Mouse (Mus musculus): ENCODE measurements around the gene Cacna2d3.
A peak's percentile ranks its signal among the peaks of the same experiment; 100 is the strongest.

The Cacna2d3 gene

GRCm38 (mm10) chr14:29017883-29018282, 703.8 kb downstream of the Cacna2d3 start, which contains the start of gene Lrtm1:
TSS of gene Lrtm1 (plus strand) at chr14:29018208.
- peak; percentile 67 for DNase-seq (ENCODE audit: low read depth, low spot score)

- DNase-seq (ENCODE audit: low read depth, low spot score), result no peak
These were observed 705.8 kb downstream of the Cacna2d3 start for GRCm38 (mm10) chr14:29015896-29016295.

DNA sequence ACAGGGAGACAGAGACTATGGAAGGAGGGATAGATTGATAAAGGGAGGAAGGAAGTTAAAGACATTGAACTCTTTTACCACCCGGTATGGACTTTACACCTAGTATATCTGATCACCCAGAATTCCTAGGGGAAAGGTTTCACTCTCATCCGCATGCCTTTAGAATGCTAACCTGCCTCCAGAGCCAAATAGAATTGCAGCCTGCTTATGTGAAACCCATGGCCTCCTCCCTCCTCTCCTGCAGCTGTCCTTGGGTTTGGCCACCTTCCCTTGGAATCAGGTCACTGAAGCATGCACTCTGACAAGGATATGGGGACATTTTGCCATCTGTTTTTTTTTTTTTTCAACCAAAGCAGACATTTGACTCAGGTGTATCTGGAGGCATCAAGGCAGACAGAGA, 707.0 kb downstream of the Cacna2d3 start:
- DNase-seq (ENCODE audit: low read depth, low spot score), result peak; percentile 43

GRCm38 (mm10) chr14:29013161-29013560, 708.5 kb downstream of the Cacna2d3 start:
- no peak for DNase-seq (ENCODE audit: low read depth, low spot score)

- DNase-seq (ENCODE audit: low read depth, low spot score), result no peak
These were observed 712.0 kb downstream of the Cacna2d3 start for GRCm38 (mm10) chr14:29009644-29010043.

DNA sequence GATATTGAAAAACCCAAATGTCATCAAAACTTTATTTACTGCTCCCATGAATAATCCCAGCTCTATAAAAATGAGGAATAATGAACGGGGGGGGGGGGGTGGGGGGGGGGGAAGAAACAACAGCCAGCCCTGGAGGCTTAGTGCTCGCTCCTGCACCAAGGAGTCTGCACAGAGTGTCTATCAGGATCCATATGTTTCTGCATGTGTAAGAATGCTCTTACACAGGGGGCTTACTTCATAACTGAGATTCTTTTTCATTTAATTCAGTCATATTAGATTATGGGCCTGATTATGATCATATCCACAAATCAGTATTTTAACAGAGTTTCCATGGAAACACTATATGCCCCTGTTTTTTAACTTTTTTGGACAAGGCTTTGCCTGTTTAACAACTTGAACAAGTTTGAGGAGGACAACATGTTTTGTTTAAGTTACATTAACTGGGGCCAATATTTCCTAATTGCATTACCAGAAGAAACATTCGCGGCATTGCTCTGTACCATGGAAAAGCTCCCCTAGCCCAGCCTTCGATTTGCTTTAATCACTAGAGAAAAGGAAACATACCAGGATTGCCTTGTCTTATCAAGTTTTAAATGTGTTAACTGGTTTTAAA, 716.3 kb downstream of the Cacna2d3 start:
- no peak for DNase-seq (ENCODE audit: low read depth, low spot score)

DNA sequence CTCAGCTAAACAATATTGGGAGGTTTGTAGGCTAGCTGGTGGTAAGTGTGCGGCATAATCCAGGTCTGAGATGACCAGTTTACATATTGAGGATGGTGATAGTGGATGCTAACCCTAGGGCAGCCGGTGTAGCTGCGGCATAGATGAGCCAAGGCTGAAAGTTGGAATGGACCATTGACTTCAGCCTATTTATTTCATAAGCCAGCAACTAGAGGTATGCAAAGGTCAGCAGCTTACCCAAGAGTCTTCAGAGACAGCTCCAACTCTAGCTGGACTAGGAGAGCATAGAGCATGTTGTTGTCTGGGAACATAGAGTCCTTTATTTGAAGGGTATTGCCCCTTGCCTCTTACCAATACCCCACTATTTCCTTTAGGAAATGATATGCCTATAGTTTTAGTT, 725.1 kb downstream of the Cacna2d3 start:
- no peak for DNase-seq (ENCODE audit: low read depth, low spot score)

GRCm38 (mm10) chr14:28988211-28988900, 733.3 kb downstream of the Cacna2d3 start:
- no peak for DNase-seq (ENCODE audit: low read depth, low spot score)

GRCm38 (mm10) chr14:28984276-28984675, 737.4 kb downstream of the Cacna2d3 start:
- DNase-seq (ENCODE audit: low read depth, low spot score), result no peak

DNA sequence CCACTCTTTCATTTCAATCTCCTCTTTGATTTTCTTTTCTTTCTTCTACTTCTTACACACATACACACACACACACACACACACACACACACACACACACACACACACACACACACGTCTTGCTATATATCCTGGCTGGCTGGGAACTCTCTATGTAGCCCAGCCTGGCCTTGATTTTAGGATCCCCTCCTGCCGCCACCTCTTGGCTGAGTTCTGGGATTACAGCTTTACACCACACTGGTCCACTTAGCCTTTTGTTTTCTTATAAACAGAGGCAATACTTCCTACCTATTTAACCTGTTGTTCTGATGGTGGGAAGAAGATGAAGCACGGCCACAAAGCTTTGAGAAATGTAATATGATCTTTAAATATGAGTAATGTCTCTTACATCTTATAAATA, 741.2 kb downstream of the Cacna2d3 start:
- DNase-seq (ENCODE audit: low read depth, low spot score), result no peak

DNA sequence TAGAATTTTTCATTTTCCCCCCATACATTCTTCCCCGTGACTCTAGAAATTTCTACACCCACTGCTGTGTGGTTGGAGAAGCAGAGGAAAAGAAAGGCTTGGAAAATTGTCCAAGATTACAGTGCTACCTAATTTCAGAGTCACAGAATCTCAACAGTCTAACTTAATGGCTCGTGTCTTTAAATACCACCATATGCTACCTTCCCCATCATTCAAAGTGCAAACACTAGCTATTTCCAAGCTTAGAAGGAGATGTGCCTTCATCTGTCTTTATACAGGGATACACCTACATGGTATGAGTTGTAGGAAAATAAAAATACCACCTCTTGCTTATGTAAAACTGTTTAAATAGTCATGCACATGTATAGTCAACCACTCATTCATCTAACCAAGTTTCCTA, 742.4 kb downstream of the Cacna2d3 start:
- no peak for DNase-seq (ENCODE audit: low read depth, low spot score)

DNA sequence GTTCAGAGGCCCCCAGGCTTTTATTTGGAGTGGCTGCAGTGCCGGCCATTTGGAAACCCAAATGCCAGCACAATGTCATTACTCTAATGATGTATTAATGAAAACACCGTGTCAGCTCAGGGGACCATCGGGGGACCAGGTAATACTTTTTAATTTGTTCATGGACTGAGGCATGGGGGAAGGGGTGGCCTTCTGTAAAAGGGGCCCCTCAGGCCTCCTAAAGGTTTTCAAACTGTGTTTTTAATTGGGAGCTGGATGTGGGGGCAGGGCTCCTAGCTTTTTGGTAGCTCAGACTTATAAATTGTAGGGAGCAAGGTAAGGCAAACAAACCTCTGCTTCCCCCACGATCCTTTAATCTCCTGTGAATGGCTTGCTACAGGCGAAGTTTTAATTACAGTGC, 749.0 kb downstream of the Cacna2d3 start:
- no peak for DNase-seq (ENCODE audit: low read depth, low spot score)

DNA sequence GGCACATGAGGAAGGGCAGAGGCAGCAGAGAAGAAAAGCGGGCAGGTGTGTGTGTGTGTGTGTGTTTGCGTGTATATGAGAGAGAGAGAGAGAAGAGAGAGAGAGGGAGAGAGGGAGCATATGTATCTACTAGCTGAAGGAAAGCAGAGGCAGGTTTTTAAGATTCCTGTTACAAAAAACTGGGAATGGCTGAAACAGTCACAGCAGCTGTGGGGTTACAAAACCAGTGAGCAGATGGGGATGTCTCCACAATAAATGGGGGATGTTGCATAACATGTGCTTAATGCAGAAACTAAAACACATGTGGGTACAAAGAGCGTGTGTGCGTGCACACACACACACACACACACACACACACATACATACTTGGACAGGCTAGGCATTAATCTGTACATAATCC, 752.4 kb downstream of the Cacna2d3 start:
- no peak for DNase-seq (ENCODE audit: low read depth, low spot score)

DNA sequence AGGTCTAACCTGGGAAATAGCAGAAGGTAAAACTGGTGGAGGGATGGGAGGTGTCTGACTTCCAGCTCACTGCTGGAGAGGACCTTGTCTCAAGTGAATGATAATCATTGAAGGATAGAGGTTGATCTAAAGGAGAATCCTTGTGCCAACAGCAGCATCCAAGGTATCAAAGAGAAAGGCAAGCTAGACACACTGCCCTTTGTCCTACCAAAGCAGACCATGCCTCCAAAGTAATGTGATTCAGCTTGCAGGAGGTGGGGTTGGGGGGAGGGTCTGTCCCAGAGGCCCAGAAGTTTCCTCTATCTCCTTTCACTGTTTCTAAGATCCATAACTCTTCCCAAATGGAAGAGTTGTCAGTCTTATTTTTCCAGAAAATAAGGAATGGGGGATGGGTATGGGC, 754.8 kb downstream of the Cacna2d3 start:
- DNase-seq (ENCODE audit: low read depth, low spot score), result no peak

DNA sequence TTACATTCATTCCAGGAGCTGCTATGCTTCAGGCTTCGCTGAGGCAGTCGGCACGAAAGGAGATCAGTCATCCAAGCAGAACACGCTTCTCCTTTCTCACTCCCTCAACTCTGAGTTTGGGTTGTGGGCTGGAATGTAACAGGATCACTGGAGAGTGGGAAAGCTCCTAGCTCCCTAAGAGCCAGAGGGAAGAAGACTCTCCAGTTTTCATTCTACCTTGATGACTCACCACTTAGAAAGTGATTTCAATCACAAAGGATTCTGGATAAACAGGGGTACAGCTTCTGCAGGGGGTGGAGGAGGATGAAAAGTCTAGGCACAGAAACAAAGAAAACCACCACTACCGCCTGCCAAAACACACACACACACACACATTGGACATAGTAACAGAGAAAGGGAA, 760.3 kb downstream of the Cacna2d3 start:
- no peak for DNase-seq (ENCODE audit: low read depth, low spot score)

GRCm38 (mm10) chr14:28959042-28959441, 762.6 kb downstream of the Cacna2d3 start:
- DNase-seq (ENCODE audit: low read depth, low spot score), result no peak

DNA sequence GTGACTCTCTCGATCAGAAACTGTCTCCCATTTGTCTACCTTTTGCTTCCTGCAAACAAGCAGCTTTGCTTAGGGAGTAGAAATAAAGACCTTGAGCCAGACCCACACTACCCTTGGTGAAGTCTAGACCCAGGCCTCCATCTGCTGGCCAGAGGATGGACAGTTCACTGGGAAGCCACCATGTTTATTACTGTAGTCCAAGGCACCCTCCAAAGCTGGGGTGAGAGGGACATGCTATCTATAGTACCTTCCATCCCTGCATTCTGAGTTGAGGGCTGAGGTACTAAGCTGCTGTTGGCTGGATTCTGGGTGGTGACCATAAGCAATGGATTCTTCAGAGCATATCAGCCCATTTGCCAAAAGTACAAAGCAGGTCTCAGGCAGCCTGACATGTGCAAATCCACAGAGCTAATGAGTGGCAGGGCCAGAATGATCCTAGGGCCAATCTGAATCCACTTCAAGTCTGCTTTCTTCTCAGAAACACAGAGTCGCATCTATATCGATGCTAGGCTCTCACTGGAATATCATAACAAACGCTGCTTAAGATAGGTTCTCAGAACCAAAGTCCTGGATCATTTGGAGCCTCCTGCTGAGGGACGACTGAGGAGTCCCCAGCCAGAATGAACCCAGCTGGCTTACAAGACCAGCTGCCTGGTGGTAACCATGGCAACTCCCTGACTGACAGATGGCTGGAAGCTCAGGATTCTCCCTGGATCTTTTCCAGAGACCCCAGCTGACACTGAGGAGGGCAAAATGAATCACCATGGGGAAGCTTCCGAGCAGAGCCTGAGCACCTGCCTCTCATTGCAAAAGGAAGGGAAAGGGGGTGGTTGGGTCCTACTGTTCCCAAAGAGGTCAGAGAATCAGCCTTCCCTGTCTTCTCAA, 763.3 kb downstream of the Cacna2d3 start:
- no peak for DNase-seq (ENCODE audit: low read depth, low spot score)

DNA sequence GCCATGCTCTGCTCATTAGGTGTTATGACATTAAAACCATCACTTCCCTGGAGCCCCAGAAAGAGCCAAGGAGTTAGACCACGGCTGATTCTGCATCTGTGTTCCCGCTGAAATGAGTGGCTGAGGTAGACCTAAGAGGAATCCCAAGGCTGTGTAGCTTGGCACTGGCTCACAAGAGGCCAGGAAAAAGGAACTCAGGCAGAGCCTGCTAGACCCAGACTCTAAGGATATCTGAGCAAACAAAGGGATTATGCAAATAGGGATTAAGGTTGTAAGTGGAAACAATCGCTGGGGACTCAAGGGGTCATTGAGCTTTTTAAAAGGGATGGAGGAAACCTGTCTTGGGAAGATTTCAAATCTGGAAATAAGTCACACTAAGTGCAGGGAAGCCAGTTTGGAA, 766.5 kb downstream of the Cacna2d3 start:
- DNase-seq (ENCODE audit: low read depth, low spot score), result no peak

DNA sequence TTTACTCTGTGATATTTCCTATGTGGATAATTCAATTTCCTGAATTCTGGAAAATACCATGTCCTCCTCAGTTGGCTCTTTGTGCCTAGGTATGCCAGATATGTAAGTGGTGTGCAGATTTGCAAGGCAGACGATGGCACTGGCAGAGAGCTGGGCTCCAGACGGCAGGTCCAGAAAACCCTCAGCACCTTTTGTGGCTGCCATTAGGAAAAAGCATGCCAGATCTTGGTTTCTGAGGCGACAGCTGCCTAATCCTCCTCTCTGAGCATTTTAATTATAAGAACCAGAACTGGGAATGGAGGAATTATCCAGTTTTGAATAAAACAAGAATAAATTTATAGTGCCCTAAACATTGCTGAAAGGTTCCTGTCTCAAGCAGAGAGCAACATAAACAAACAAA, 767.1 kb downstream of the Cacna2d3 start:
- DNase-seq (ENCODE audit: low read depth, low spot score), result no peak

DNA sequence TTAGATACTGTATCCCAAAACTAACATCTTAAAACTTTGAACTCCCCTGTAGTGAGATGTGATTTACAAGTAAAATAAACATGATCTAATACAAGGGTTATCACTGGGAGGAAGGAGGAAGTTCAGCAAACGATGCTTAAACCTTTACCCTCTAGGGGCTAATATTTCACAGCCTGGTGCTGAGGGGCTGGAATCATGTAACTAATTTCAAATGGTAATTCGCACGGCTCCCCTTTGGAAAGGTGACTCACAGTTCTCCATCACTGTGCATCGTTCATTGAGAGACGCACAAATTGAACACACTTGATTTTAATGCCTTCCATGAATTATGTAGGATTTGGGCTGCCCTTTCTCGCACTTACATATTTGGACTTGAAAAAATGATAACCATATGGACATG, 767.6 kb downstream of the Cacna2d3 start:
- DNase-seq (ENCODE audit: low read depth, low spot score), result no peak

DNA sequence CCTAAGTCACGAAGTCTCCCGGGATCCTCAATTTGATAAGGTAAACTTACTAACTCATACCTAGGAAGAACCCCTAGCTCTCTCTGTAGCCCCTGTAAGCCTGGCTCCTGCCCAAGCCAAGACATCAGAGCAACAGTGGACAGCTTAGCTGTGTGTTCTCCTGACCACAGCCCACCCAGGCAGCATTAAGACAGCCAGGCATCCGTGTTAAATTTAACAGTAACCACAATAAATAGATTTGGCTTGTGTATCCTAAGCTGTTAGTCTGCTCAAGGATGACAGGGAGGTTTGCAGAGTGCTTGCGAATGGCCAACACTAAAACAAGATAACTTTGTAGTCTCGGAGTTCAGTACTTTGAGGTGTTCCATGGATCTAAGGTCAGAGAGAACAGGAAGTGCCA, 768.3 kb downstream of the Cacna2d3 start:
- no peak for DNase-seq (ENCODE audit: low read depth, low spot score)

DNA sequence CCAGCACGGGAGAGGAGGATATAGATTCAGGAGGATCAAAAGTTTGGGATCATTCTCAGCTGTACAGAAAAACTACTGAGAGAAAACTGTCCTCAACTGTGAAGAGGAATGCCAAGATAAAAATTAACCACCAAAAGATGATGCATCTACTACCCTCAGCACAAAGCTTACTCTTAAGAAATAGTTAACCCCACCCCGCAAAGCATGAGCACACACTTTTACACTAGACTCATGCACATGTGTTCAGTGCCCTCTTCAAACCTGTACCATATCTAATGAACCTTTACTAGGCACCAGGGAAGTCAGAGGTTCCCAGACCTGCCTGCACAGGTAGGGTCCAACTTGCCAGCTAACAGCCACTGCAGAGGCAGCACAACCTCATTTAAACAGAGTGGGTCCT, 771.2 kb downstream of the Cacna2d3 start:
- DNase-seq (ENCODE audit: low read depth, low spot score), result no peak

GRCm38 (mm10) chr14:28949785-28950184, 771.9 kb downstream of the Cacna2d3 start:
- DNase-seq (ENCODE audit: low read depth, low spot score), result peak; percentile 23

Data from skeletal muscle tissue, adult 2 months (tissue).